Mouse (Mus musculus): ENCODE results near the gene Ankrd13d. TPM values are rescaled to one million over a fixed set of nuclear protein-coding genes. Genes with fewer than 3 reads are reported as not detected.

Ankrd13d gene
- total and polyA plus RNA-seq, 3 experiments = 3.8 to 55.1 (median 13.2) TPM

- H3K4me3 ChIP-seq (replicated peaks in 1 of 3; ENCODE audit: low read depth in 2 of 3, low read length in 2 of 3, poor library complexity in 1 of 3) = peak overlapping the region in 1 of 3 experiments; percentile 5
These were observed 14.9 kb upstream of the Ankrd13d start for GRCm38 (mm10) chr19:4297851-4298250.

GRCm38 (mm10) chr19:4296611-4297010 lies 13.7 kb upstream of the Ankrd13d start:
- H3K4me1 ChIP-seq (ENCODE audit: control insufficient read depth in 1 of 2, insufficient read depth in 2 of 2) = peaks cover 67 to 97% of the 10 kb centered on the region in 2 experiments

More at GRCm38 (mm10) chr19:4297851-4298250, 14.9 kb upstream of the Ankrd13d start:
- Histone ChIP-seq H3K9me3 (replicated peaks; ENCODE audit: low read length) (no peaks in the 10 kb centered on the region), H3K4me1 (ENCODE audit: control insufficient read depth in 1 of 2, insufficient read depth in 2 of 2) (peaks cover 62 to 95% of the 10 kb centered on the region in 2 experiments), H3K27ac (ENCODE audit: insufficient read depth, low read depth) (peak overlapping the region; percentile 72), H3K27me3 (replicated peaks) (no peaks in the 10 kb centered on the region), H3K36me3 (replicated peaks in 1 of 2; ENCODE audit: control insufficient read depth in 1 of 2, insufficient read depth in 1 of 2, low read length in 1 of 2) (peaks cover 37 to 68% of the 10 kb centered on the region in 2 experiments), H3K9ac (ENCODE audit: insufficient read depth, low read depth) (peak overlapping the region; percentile 18), H3K79me2 (replicated peaks; ENCODE audit: control insufficient read depth, extremely low read depth, insufficient read depth, poor library complexity, severe bottlenecking) (peaks cover 95% of the 10 kb centered on the region), H3K4me2 (ENCODE audit: insufficient read depth, low read depth, poor library complexity, severe bottlenecking) (peak overlapping the region; percentile 92; the same call in 1 of the 2 replicates)
- in situ Hi-C loops (cut with MboI; ENCODE audit: low pct_ligation_motif_present, low pct_unique_long_range_greater_than_20kb, low sequenced_read_pairs) = no loop called here
- dilution Hi-C loops (cut with MboI; ENCODE audit: extremely low pct_ligation_motif_present, extremely low pct_unique_long_range_greater_than_20kb, low sequenced_read_pairs) = no loop called here
- DNase-seq (ENCODE audit: extremely low read depth) = no peak
- peak; percentile 24; the same call in 1 of the 2 replicates for TF ChIP-seq SMC3 (IDR thresholded peaks at IDR 0.05; ENCODE audit: low read depth, low read length)
- no peak for TF ChIP-seq ELF1 (IDR thresholded peaks at IDR 0.05; ENCODE audit: low read depth, low read length)
- TF ChIP-seq MXI1 (IDR thresholded peaks at IDR 0.05; ENCODE audit: low read depth, low read length) = no peak
- peak in 1 of 2 experiments; percentile 50; a peak in 2 of 4 replicates for TF ChIP-seq CTCF (conservative IDR thresholded peaks at IDR 0.05 in 1 of 2, IDR thresholded peaks at IDR 0.05 in 1 of 2; ENCODE audit: low read depth in 2 of 2, low read length in 2 of 2)
- no peak for TF ChIP-seq EP300 (IDR thresholded peaks at IDR 0.05; ENCODE audit: low read length)
- TF ChIP-seq RAD21 (IDR thresholded peaks at IDR 0.05; ENCODE audit: low read depth, low read length) = peak; percentile 13
- no peak for TF ChIP-seq TCF12 (IDR thresholded peaks at IDR 0.05; ENCODE audit: low read depth, low read length)
- no peak for TF ChIP-seq MYC (IDR thresholded peaks at IDR 0.05; ENCODE audit: low read depth, low read length)

GRCm38 (mm10) chr19:4295391-4295790 lies 12.5 kb upstream of the Ankrd13d start:
- dilution Hi-C loops (cut with MboI; ENCODE audit: extremely low pct_ligation_motif_present, extremely low pct_unique_long_range_greater_than_20kb, low sequenced_read_pairs) (no loop called here), in situ Hi-C loops (cut with MboI; ENCODE audit: low pct_ligation_motif_present, low pct_unique_long_range_greater_than_20kb, low sequenced_read_pairs) (no loop called here)
- peaks cover 54 to 80% of the 10 kb centered on the region in 2 experiments for H3K36me3 ChIP-seq (replicated peaks in 1 of 2; ENCODE audit: control insufficient read depth in 1 of 2, insufficient read depth in 1 of 2, low read length in 1 of 2)
- no peak overlapping the region for H3K4me3 ChIP-seq (replicated peaks in 1 of 3; ENCODE audit: low read depth in 2 of 3, low read length in 2 of 3, poor library complexity in 1 of 3)
- no peak for DNase-seq (ENCODE audit: extremely low read depth)
- H3K79me2 ChIP-seq (replicated peaks; ENCODE audit: control insufficient read depth, extremely low read depth, insufficient read depth, poor library complexity, severe bottlenecking) = peaks cover 85% of the 10 kb centered on the region
- peak overlapping the region; percentile 86 for H3K27ac ChIP-seq (ENCODE audit: insufficient read depth, low read depth)
- H3K4me2 ChIP-seq (ENCODE audit: insufficient read depth, low read depth, poor library complexity, severe bottlenecking) = no peak overlapping the region
- no peak overlapping the region for H3K9ac ChIP-seq (ENCODE audit: insufficient read depth, low read depth)
- peaks cover 15% of the 10 kb centered on the region for H3K9me3 ChIP-seq (replicated peaks; ENCODE audit: low read length)
- no peaks in the 10 kb centered on the region for H3K27me3 ChIP-seq (replicated peaks)
- peaks cover 75 to 97% of the 10 kb centered on the region in 2 experiments for H3K4me1 ChIP-seq (ENCODE audit: control insufficient read depth in 1 of 2, insufficient read depth in 2 of 2)
- 0 out of 2 replicates have a peak, but pooled peaks have one; percentile 20 for TF ChIP-seq SIN3A (IDR thresholded peaks at IDR 0.05; ENCODE audit: low read length)
- no peak; the same call in 1 of the 2 replicates for TF ChIP-seq POLR2A (IDR thresholded peaks at IDR 0.05; ENCODE audit: low read depth, low read length)
- peak; percentile 43; the same call in 1 of the 2 replicates for TF ChIP-seq BHLHE40 (IDR thresholded peaks at IDR 0.05; ENCODE audit: low read depth, low read length)
- peak; percentile 86 for TF ChIP-seq ETS1 (conservative IDR thresholded peaks at IDR 0.05; ENCODE audit: low read depth, low read length)

More at GRCm38 (mm10) chr19:4296611-4297010, 13.7 kb upstream of the Ankrd13d start:
- H3K4me2 ChIP-seq (ENCODE audit: insufficient read depth, low read depth, poor library complexity, severe bottlenecking) = no peak overlapping the region
- DNase-seq (ENCODE audit: extremely low read depth) = no peak
- peak overlapping the region in 1 of 3 experiments; percentile 8 for H3K4me3 ChIP-seq (replicated peaks in 1 of 3; ENCODE audit: low read depth in 2 of 3, low read length in 2 of 3, poor library complexity in 1 of 3)
- H3K9ac ChIP-seq (ENCODE audit: insufficient read depth, low read depth) = no peak overlapping the region
- dilution Hi-C loops (cut with MboI; ENCODE audit: extremely low pct_ligation_motif_present, extremely low pct_unique_long_range_greater_than_20kb, low sequenced_read_pairs) = no loop called here
- no peaks in the 10 kb centered on the region for H3K27me3 ChIP-seq (replicated peaks)
- in situ Hi-C loops (cut with MboI; ENCODE audit: low pct_ligation_motif_present, low pct_unique_long_range_greater_than_20kb, low sequenced_read_pairs) = no loop called here
- H3K36me3 ChIP-seq (replicated peaks in 1 of 2; ENCODE audit: control insufficient read depth in 1 of 2, insufficient read depth in 1 of 2, low read length in 1 of 2) = peaks cover 47 to 74% of the 10 kb centered on the region in 2 experiments
- H3K79me2 ChIP-seq (replicated peaks; ENCODE audit: control insufficient read depth, extremely low read depth, insufficient read depth, poor library complexity, severe bottlenecking) = peaks cover 91% of the 10 kb centered on the region
- peaks cover 3% of the 10 kb centered on the region for H3K9me3 ChIP-seq (replicated peaks; ENCODE audit: low read length)
- no peak for TF ChIP-seq HCFC1 (IDR thresholded peaks at IDR 0.05; ENCODE audit: low read depth, low read length)
- no peak for TF ChIP-seq SMC3 (IDR thresholded peaks at IDR 0.05; ENCODE audit: low read depth, low read length)
- no peak for TF ChIP-seq IRF4 (IDR thresholded peaks at IDR 0.05; ENCODE audit: low read depth, low read length)
- TF ChIP-seq GABPA (IDR thresholded peaks at IDR 0.05; ENCODE audit: insufficient replicate concordance, low read depth, low read length) = no peak
- no peak for TF ChIP-seq ELF1 (IDR thresholded peaks at IDR 0.05; ENCODE audit: low read depth, low read length)
- no peak for TF ChIP-seq SIN3A (IDR thresholded peaks at IDR 0.05; ENCODE audit: low read length)
- no peak for TF ChIP-seq MYC (IDR thresholded peaks at IDR 0.05; ENCODE audit: low read depth, low read length)
- no peak for TF ChIP-seq CHD2 (IDR thresholded peaks at IDR 0.05; ENCODE audit: low read length)
- peak overlapping the region; percentile 59 for H3K27ac ChIP-seq (ENCODE audit: insufficient read depth, low read depth)
